Mouse (Mus musculus) midbrain, embryonic 16.5 days (tissue): ENCODE data around the gene Dcaf12. TPM values are rescaled to one million over a fixed set of nuclear protein-coding genes. Genes with fewer than 3 reads are reported as not detected.

ENCODE experiments used
- ATAC-seq: fragments of 200-750 bp; cut with Nextera tagmentation; 2 replicates; pipeline ENCODE4 v1.8.0; 2017; ENCODE audit warnings: moderate TSS enrichment
- H3K27ac ChIP-seq: fragments of 300-500 bp; sonication (generic); 2 replicates; pipeline ENCODE4 v1.5.1; 2014; ENCODE audit warnings: mild to moderate bottlenecking, low read length, mixed read lengths
- H3K27me3 ChIP-seq: fragments of 300-500 bp; sonication (generic); 2 replicates; pipeline ENCODE4 v1.6.1; 2014; ENCODE audit warnings: low read depth, low read length, mixed read lengths; ENCODE audit not compliant: control insufficient read depth, insufficient read depth
- H3K36me3 ChIP-seq: fragments of 300-500 bp; sonication (generic); 2 replicates; pipeline ENCODE4 v1.6.1; 2014; ENCODE audit warnings: mild to moderate bottlenecking, low read length, moderate library complexity, mixed read lengths; ENCODE audit not compliant: control insufficient read depth, insufficient read depth
- H3K4me1 ChIP-seq: fragments of 300-500 bp; sonication (generic); 2 replicates; pipeline ENCODE4 v1.6.1; 2014; ENCODE audit warnings: mild to moderate bottlenecking, low read length, mixed read lengths; ENCODE audit not compliant: control insufficient read depth, insufficient read depth
- H3K4me2 ChIP-seq: fragments of 300-500 bp; sonication (generic); 2 replicates; pipeline ENCODE4 v1.6.1; 2014; ENCODE audit warnings: mild to moderate bottlenecking, low read length, mixed read lengths
- H3K4me3 ChIP-seq: fragments of 300-500 bp; sonication (generic); 2 replicates; pipeline ENCODE4 v1.5.1; 2014; ENCODE audit warnings: low read depth, mild to moderate bottlenecking, low read length, moderate library complexity, mixed read lengths
- H3K9ac ChIP-seq: fragments of 300-500 bp; sonication (generic); 2 replicates; pipeline ENCODE4 v1.6.1; 2014; ENCODE audit warnings: low read depth, low read length, mixed read lengths
- H3K9me3 ChIP-seq: fragments of 300-500 bp; sonication (generic); replicated peaks from 2 replicates; pipeline ENCODE4 v1.6.1; 2014; ENCODE audit warnings: mild to moderate bottlenecking, low read length, mixed read lengths; ENCODE audit not compliant: control insufficient read depth, poor library complexity, severe bottlenecking
- WGBS: fragments of 180-500 bp; shearing (Covaris S2); extraction: QIAGEN DNeasy Blood & Tissue Kit; methylation state at CpG from one replicate; pipeline ENCODE4 v1.1.7; 2014; 5-methylcytosine and 5-hydroxymethylcytosine counted together
- polyA plus RNA-seq: library from polyadenylated mRNA; unstranded; fragments of >200 nt; fragmentation: Nextera tagmentation; extraction: Ambion mirVana; gene quantifications from 2 replicates; pipeline ENCODE4 v1.2.1, GENCODE M21; 2015

Gene Dcaf12
- polyA plus RNA-seq, 1 experiment from 2014 or later = 76.6 TPM

DNA sequence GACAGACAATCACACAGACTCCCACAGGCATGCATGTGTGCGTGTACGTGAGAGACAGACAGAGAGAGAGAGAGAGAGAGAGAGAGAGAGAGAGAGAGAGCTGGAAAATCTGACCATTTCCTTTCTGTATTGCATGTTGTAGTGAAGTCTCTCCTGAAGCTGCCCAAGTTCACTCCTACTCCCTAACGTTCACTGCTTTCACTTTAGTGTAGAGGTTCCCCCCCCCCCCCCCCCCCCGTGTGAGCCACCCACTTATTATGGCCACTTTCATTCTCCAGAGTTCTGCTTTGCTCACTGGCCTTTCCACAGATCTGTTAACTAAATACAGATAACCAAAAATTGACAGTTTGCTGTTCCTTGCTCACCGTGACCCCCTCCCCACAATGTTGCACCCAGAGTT, 33.1 kb upstream of the Dcaf12 start:
- Histone ChIP-seq H3K4me3 (peak overlapping the region; percentile 27; the same call in 1 of the 2 replicates), H3K27ac (no peak overlapping the region), H3K4me2 (peak overlapping the region; percentile 48), H3K4me1 (peaks cover 16% of the 10 kb centered on the region), H3K27me3 (no peaks in the 10 kb centered on the region), H3K36me3 (no peaks in the 10 kb centered on the region), H3K9ac (no peak overlapping the region), H3K9me3 (no peaks in the 10 kb centered on the region)
- WGBS = 58% methylated on average over 5 of the region's 5 CpGs
- ATAC-seq = no peak

DNA sequence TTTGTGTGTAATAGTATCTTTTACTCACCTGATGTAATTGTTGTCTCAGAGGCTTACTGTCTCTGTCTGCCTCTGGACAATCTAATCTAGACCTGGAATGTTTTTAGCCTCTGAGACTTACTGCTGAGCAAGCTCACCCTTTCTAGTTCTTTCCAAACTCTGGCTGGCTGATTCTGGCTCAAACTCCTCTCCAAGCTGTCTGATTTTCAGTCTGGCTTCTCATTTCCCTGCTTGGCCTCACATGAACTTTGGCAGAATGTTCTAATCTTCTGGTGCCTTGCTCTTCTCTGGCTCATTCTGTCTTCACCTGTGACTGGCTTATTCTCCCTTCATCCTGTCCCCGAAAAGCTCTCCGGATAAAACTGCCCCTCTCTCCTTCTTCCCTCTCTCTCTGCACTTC, 31.3 kb upstream of the Dcaf12 start:
- H3K4me3 ChIP-seq = no peak overlapping the region
- H3K9me3 ChIP-seq = no peaks in the 10 kb centered on the region; the same call in 1 of the 2 replicates
- no peaks in the 10 kb centered on the region for H3K27me3 ChIP-seq
- H3K4me2 ChIP-seq = no peak overlapping the region
- H3K4me1 ChIP-seq = peaks cover 16% of the 10 kb centered on the region
- 73% methylated on average over 2 of the region's 2 CpGs for WGBS
- no peaks in the 10 kb centered on the region for H3K36me3 ChIP-seq
- no peak overlapping the region for H3K9ac ChIP-seq
- no peak overlapping the region for H3K27ac ChIP-seq
- ATAC-seq = no peak

- H3K4me2 ChIP-seq = no peak overlapping the region
- no peak for ATAC-seq
- H3K27ac ChIP-seq = no peak overlapping the region
- H3K9me3 ChIP-seq = no peaks in the 10 kb centered on the region; the same call in 1 of the 2 replicates
- WGBS = 83% methylated on average over 11 of the region's 11 CpGs
- no peaks in the 10 kb centered on the region for H3K36me3 ChIP-seq
- no peaks in the 10 kb centered on the region for H3K27me3 ChIP-seq
- H3K9ac ChIP-seq = no peak overlapping the region
- H3K4me3 ChIP-seq = no peak overlapping the region
- H3K4me1 ChIP-seq = no peaks in the 10 kb centered on the region
Observed at GRCm38 (mm10) chr4:41340912-41341550, 26.3 kb upstream of the Dcaf12 start.

- H3K9ac ChIP-seq = no peak overlapping the region
- H3K4me1 ChIP-seq = no peaks in the 10 kb centered on the region
- no peak for ATAC-seq
- no peak overlapping the region for H3K27ac ChIP-seq
- no peaks in the 10 kb centered on the region for H3K27me3 ChIP-seq
- no peaks in the 10 kb centered on the region; the same call in 1 of the 2 replicates for H3K9me3 ChIP-seq
- H3K36me3 ChIP-seq = no peaks in the 10 kb centered on the region
- no peak overlapping the region for H3K4me2 ChIP-seq
- H3K4me3 ChIP-seq = no peak overlapping the region
Observed at GRCm38 (mm10) chr4:41336546-41336945, 21.9 kb upstream of the Dcaf12 start.

DNA sequence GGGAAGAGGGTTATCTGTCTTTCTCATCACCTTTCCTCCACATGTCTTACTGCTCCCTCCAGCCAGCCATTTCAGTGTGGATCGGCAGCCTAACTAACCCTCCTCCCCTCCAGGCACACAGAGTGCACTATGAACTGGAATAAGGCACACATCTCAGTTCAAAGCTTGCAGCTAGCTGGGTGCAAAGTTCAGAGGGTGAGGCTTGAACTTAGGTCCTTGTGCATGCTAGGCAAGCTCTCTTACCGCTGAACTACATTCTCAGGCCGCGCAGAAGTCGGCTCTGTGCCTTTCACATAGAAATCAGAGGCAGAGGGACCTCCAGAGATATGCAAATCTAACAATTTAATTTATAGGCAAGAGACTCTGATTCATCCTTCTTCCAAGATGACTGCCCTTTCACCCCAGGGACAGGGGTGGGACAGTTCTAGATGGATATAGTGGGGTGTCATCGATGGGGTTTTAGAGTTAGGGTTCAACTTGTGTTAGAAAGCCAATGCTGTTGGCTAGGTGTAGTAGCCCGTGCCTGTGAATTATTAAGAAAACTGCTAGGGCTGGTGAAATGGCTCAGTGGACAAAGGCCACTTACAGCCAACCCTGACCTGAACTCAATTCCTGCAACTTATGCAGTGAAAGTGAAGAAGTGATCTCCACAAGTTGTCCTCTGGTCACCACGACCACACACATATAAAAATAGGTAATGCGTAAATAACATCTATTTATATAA, 17.2 kb upstream of the Dcaf12 start:
- Histone ChIP-seq H3K4me3 (no peak overlapping the region), H3K36me3 (no peaks in the 10 kb centered on the region), H3K27me3 (no peaks in the 10 kb centered on the region), H3K9me3 (no peaks in the 10 kb centered on the region), H3K4me1 (no peaks in the 10 kb centered on the region), H3K4me2 (no peak overlapping the region), H3K9ac (no peak overlapping the region), H3K27ac (no peak overlapping the region)
- no peak for ATAC-seq
- WGBS = 90% methylated on average over 9 of the region's 9 CpGs

DNA sequence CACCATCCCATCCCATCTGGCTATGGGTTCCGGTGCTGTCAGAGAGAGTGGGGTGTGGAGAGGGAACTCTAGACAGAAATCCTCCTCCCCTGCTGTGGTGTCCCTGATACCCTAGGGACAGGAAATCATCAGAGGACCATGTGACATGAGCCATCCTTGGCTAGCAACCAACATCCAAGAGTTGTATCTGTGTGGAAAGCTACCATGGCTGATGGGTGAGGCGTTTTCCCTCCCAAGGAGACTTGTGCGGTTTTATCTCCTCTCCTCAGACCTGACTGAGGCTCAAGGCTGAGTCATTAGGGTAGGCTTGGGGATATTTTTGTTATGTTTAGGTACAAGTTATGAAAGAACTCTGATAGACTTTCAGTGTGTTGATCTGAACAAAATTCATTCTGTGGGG, 16.4 kb upstream of the Dcaf12 start:
- Histone ChIP-seq H3K27me3 (no peaks in the 10 kb centered on the region), H3K4me2 (no peak overlapping the region), H3K4me1 (no peaks in the 10 kb centered on the region), H3K27ac (no peak overlapping the region), H3K9ac (no peak overlapping the region), H3K9me3 (no peaks in the 10 kb centered on the region), H3K4me3 (no peak overlapping the region), H3K36me3 (no peaks in the 10 kb centered on the region)
- 76% methylated on average over 3 of the region's 3 CpGs for WGBS
- no peak for ATAC-seq

DNA sequence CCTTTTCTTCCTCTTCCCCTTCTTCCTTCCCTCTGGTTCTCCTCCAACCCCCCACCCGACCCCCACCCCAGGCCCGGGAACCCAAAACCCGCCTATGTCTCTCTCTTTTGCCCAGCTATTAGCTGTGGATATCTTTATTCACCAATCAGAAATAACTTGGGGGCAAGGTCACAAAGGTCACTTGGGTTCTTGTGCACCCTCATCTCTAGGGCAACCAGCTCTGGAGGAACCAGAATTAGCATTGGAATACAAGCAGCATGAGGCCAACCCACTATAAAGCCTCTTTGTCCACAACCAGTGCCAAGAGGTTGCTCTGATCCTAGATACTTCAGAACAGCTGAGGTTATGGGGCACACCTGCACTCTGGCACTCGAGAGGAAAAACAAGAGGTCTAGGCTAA, 14.8 kb upstream of the Dcaf12 start:
- ATAC-seq = no peak
- Histone ChIP-seq H3K4me3 (no peak overlapping the region), H3K9me3 (no peaks in the 10 kb centered on the region), H3K36me3 (no peaks in the 10 kb centered on the region), H3K27me3 (no peaks in the 10 kb centered on the region), H3K27ac (no peak overlapping the region), H3K4me2 (no peak overlapping the region), H3K4me1 (no peaks in the 10 kb centered on the region), H3K9ac (no peak overlapping the region)
- 47% methylated on average over 4 of the region's 4 CpGs for WGBS

GRCm38 (mm10) chr4:41326876-41327275, 12.2 kb upstream of the Dcaf12 start:
- ATAC-seq = no peak
- Histone ChIP-seq H3K27ac (no peak overlapping the region), H3K4me2 (no peak overlapping the region), H3K36me3 (no peaks in the 10 kb centered on the region), H3K4me1 (no peaks in the 10 kb centered on the region), H3K9ac (no peak overlapping the region), H3K27me3 (no peaks in the 10 kb centered on the region), H3K4me3 (no peak overlapping the region), H3K9me3 (no peaks in the 10 kb centered on the region)
- 96% methylated on average over 6 of the region's 6 CpGs for WGBS

DNA sequence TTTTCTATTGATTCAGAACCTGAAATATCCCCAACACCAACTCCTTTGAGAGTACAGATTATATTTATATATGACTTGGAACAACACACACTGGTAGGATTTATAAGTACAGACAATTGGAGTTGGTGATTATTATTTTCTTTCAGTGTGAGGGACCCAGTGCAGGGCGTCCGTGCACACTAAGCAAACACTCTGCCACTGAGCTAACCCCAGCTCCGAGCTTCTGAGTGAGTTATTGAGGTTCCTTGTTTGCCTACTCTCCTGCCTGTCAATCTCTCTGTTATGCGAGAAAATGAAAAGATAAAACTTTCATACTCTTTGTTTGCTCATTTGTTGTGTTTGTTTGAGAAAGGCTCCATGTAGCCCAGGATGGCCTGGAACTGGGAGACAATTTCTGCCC, 6.3 kb upstream of the Dcaf12 start:
- Histone ChIP-seq H3K27ac (no peak overlapping the region), H3K4me2 (no peak overlapping the region), H3K27me3 (no peaks in the 10 kb centered on the region), H3K4me1 (no peaks in the 10 kb centered on the region), H3K36me3 (no peaks in the 10 kb centered on the region), H3K9me3 (no peaks in the 10 kb centered on the region), H3K4me3 (no peak overlapping the region), H3K9ac (no peak overlapping the region)
- ATAC-seq = no peak
- WGBS = 75% methylated on average over 4 of the region's 4 CpGs
